Mouse (Mus musculus): ENCODE results near the gene Aurkb. TPM values are rescaled to one million over a fixed set of nuclear protein-coding genes. Genes with fewer than 3 reads are reported as not detected.
"Not testable (repeated sequence)": the region's sequence is repeated elsewhere in the genome, so short reads cannot be mapped to it uniquely, and the experiment has no call there.

Aurkb gene
- polyA plus RNA-seq, 1 experiment from 2014 or later, result 199 TPM

GRCm38 (mm10) chr11:69092871-69093270 is 47.4 kb downstream of the Aurkb start:
- Histone ChIP-seq H3K27me3 (ENCODE audit: control insufficient read depth, insufficient read depth, low read length) (no peaks in the 10 kb centered on the region), H3K36me3 (ENCODE audit: control insufficient read depth, insufficient read depth, low read length) (no peaks in the 10 kb centered on the region; the same call in 1 of the 2 replicates), H3K9me3 (ENCODE audit: control insufficient read depth, low read length) (no peaks in the 10 kb centered on the region), H3K9ac (ENCODE audit: low read length) (no peak overlapping the region), H3K27ac (ENCODE audit: low read depth, low read length) (no peak overlapping the region), H3K4me3 (ENCODE audit: low read depth, low read length) (no peak overlapping the region), H3K4me2 (ENCODE audit: low read depth, low read length, severe bottlenecking) (no peak overlapping the region), H3K4me1 (replicated peaks; ENCODE audit: control insufficient read depth, insufficient read depth, low read length) (peaks cover 31% of the 10 kb centered on the region; the same call in 1 of the 2 replicates)
- DNase-seq (ENCODE audit: low spot score) (no peak), ATAC-seq (replicated peaks; ENCODE audit: low FRiP score) (no peak)
- 87% methylated on average over 4 of the region's 4 CpGs for WGBS

DNA sequence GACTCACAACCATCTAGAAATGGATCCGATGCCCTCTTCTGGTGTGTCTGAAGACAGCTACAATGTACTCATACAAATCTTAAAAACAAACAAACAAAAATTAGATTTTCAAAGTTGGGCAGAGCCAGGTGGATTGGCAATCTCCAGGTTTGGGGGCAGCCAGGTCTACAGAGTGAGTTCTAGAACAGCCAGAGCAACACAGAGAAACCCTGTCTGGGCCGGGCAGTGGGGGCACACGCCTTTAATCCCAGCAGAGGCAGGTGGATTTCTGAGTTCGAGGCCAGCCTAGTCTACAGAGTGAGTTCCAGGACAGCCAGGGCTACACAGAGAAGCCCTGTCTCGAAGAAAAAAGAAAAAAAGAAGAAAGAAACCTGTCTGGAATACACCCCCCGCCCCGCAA is 48.4 kb downstream of the Aurkb start:
- H3K4me2 ChIP-seq (ENCODE audit: low read depth, low read length, severe bottlenecking); H3K27me3 ChIP-seq (ENCODE audit: control insufficient read depth, insufficient read depth, low read length); H3K9ac ChIP-seq (ENCODE audit: low read length); H3K36me3 ChIP-seq (ENCODE audit: control insufficient read depth, insufficient read depth, low read length); H3K9me3 ChIP-seq (ENCODE audit: control insufficient read depth, low read length); ATAC-seq (replicated peaks; ENCODE audit: low FRiP score); H3K4me3 ChIP-seq (ENCODE audit: low read depth, low read length); DNase-seq (ENCODE audit: low spot score); H3K27ac ChIP-seq (ENCODE audit: low read depth, low read length): not testable (repeated sequence)
- H3K4me1 ChIP-seq (replicated peaks; ENCODE audit: control insufficient read depth, insufficient read depth, low read length), result peaks cover 38% of the 10 kb centered on the region
- 88% methylated on average over 7 of the region's 7 CpGs for WGBS

- Histone ChIP-seq H3K27ac (ENCODE audit: low read depth, low read length) (peak within 1 kb of the TSS; percentile 55; the same call in 1 of the 2 replicates), H3K4me1 (replicated peaks; ENCODE audit: control insufficient read depth, insufficient read depth, low read length) (peaks cover 34% of the 10 kb centered on the region), H3K27me3 (ENCODE audit: control insufficient read depth, insufficient read depth, low read length) (no peaks in the 10 kb centered on the region), H3K4me2 (ENCODE audit: low read depth, low read length, severe bottlenecking) (peak within 1 kb of the TSS; percentile 92), H3K36me3 (ENCODE audit: control insufficient read depth, insufficient read depth, low read length) (no peaks in the 10 kb centered on the region; the same call in 1 of the 2 replicates), H3K4me3 (ENCODE audit: low read depth, low read length) (peak within 1 kb of the TSS; percentile 41), H3K9ac (ENCODE audit: low read length) (peak within 1 kb of the TSS; percentile 46), H3K9me3 (ENCODE audit: control insufficient read depth, low read length) (no peaks in the 10 kb centered on the region)
- DNase-seq (ENCODE audit: low spot score), result peak; percentile 99
- 0% methylated on average over 37 of the region's 37 CpGs for WGBS
- peak; percentile 91 for ATAC-seq (replicated peaks; ENCODE audit: low FRiP score)
These were observed 49.4 kb downstream of the Aurkb start, which contains the start of gene Per1 for GRCm38 (mm10) chr11:69094697-69095429. Per1 (plus strand) TSS chr11:69095217.

DNA sequence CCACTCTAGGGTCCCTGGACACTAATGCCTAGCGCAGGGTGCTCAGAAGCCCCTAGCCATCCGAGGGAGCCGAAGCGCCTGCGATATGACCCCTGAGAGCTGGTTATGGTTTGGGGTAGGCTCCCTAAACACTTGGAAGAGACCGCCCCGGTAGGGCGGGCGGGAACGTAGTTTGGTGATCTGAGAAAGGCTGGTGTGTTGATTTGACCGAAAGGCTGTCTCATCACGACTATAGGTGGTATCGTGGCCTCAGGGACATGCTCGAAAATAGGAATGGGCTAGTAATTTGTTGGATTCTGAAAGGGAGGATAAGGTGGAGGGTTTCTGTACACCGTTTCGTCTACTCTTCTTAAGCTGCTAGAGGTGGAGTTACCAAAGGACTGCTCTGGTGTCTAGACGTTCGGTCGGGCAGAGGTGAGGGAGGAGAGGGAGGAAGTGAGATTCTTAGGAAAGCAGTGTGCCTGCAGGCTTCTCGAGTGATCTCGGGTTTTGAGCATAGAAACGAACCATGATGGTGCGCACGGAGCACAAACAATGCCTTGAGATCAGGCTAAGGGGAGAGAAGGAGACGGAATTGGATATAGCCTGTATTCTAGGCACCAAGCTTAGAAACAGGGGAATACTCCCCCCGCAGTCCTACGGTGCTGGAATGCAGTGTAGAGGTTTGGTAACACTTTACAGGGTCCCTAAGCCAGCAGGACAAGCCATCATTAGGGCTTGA is 50.2 kb downstream of the Aurkb start:
- DNase-seq (ENCODE audit: low spot score) (no peak), ATAC-seq (replicated peaks; ENCODE audit: low FRiP score) (no peak)
- peak overlapping the region; percentile 46 for H3K9ac ChIP-seq (ENCODE audit: low read length)

GRCm38 (mm10) chr11:69096360-69096986 is 51.0 kb downstream of the Aurkb start:
- Histone ChIP-seq H3K4me3 (ENCODE audit: low read depth, low read length) (peak overlapping the region; percentile 22), H3K27me3 (ENCODE audit: control insufficient read depth, insufficient read depth, low read length) (no peaks in the 10 kb centered on the region), H3K4me2 (ENCODE audit: low read depth, low read length, severe bottlenecking) (peak overlapping the region; percentile 92), H3K27ac (ENCODE audit: low read depth, low read length) (0 out of 2 replicates have a peak overlapping the region, but pooled peaks have one; percentile 73), H3K4me1 (replicated peaks; ENCODE audit: control insufficient read depth, insufficient read depth, low read length) (peaks cover 34% of the 10 kb centered on the region), H3K9ac (ENCODE audit: low read length) (peak overlapping the region; percentile 46), H3K36me3 (ENCODE audit: control insufficient read depth, insufficient read depth, low read length) (peaks cover 2% of the 10 kb centered on the region), H3K9me3 (ENCODE audit: control insufficient read depth, low read length) (no peaks in the 10 kb centered on the region)
- 14% methylated on average over 9 of the region's 9 CpGs for WGBS
- DNase-seq (ENCODE audit: low spot score) (no peak), ATAC-seq (replicated peaks; ENCODE audit: low FRiP score) (no peak)

More for the DNA sequence above, 50.2 kb downstream of the Aurkb start:
- no peaks in the 10 kb centered on the region for H3K9me3 ChIP-seq (ENCODE audit: control insufficient read depth, low read length)
- peak overlapping the region; percentile 41 for H3K4me3 ChIP-seq (ENCODE audit: low read depth, low read length)
- no peaks in the 10 kb centered on the region for H3K27me3 ChIP-seq (ENCODE audit: control insufficient read depth, insufficient read depth, low read length)
- H3K4me2 ChIP-seq (ENCODE audit: low read depth, low read length, severe bottlenecking), result peak overlapping the region; percentile 92
- 3% methylated on average over 27 of the region's 27 CpGs for WGBS
- H3K4me1 ChIP-seq (replicated peaks; ENCODE audit: control insufficient read depth, insufficient read depth, low read length), result peaks cover 34% of the 10 kb centered on the region
- no peaks in the 10 kb centered on the region; the same call in 1 of the 2 replicates for H3K36me3 ChIP-seq (ENCODE audit: control insufficient read depth, insufficient read depth, low read length)
- H3K27ac ChIP-seq (ENCODE audit: low read depth, low read length), result peak overlapping the region; percentile 55; the same call in 1 of the 2 replicates

- Histone ChIP-seq H3K4me1 (replicated peaks; ENCODE audit: control insufficient read depth, insufficient read depth, low read length) (peaks cover 34% of the 10 kb centered on the region), H3K36me3 (ENCODE audit: control insufficient read depth, insufficient read depth, low read length) (peaks cover 2% of the 10 kb centered on the region), H3K9me3 (ENCODE audit: control insufficient read depth, low read length) (no peaks in the 10 kb centered on the region), H3K4me3 (ENCODE audit: low read depth, low read length) (peak overlapping the region; percentile 22), H3K9ac (ENCODE audit: low read length) (peak overlapping the region; percentile 45), H3K4me2 (ENCODE audit: low read depth, low read length, severe bottlenecking) (peak overlapping the region; percentile 59), H3K27ac (ENCODE audit: low read depth, low read length) (peak overlapping the region; percentile 73), H3K27me3 (ENCODE audit: control insufficient read depth, insufficient read depth, low read length) (no peaks in the 10 kb centered on the region)
- DNase-seq (ENCODE audit: low spot score), result peak; percentile 93
- WGBS, result 1% methylated on average over 29 of the region's 29 CpGs
- ATAC-seq (replicated peaks; ENCODE audit: low FRiP score), result 0 out of 2 replicates have a peak, but pooled peaks have one; percentile 1
These were observed 51.8 kb downstream of the Aurkb start for GRCm38 (mm10) chr11:69096987-69097900.

DNA sequence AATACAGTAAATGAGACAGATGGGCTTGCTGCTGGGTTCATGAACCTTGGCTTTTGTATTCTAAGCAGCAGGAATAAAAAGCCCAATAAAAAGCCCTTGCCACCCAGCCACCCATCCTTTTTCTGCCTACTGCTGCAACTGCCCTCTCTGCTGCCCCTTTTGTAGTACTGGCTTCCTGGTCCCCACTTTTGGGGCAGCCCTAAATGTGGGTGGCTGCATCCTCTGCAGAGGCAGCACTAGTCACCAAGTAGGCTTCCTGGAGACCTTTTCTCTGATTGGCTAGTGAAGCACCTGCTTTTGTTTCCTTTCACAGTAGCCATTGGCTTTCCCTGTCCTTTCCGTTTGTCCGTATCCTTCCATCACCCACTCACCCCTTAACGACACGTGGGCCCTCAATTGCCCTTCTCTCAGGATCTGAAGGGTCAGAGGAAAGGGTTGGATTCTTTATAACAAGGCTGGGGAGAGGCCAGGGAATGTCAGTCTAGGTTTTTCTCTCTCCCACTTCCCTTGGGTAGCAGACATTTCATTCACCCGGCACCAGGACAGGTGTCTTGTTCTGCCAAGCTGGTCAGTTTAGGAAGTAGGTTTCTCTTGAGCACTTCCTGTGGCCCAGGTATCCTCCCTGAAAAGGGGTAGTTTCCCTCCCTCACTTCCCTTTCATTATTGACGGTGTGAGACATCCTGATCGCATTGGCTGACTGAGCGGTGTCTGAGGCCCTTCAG is 52.8 kb downstream of the Aurkb start:
- no peak for DNase-seq (ENCODE audit: low spot score)
- H3K9ac ChIP-seq (ENCODE audit: low read length), result no peak overlapping the region; the same call in 1 of the 2 replicates

More for the DNA sequence above, 52.8 kb downstream of the Aurkb start:
- Histone ChIP-seq H3K36me3 (ENCODE audit: control insufficient read depth, insufficient read depth, low read length) (peaks cover 2% of the 10 kb centered on the region), H3K9me3 (ENCODE audit: control insufficient read depth, low read length) (no peaks in the 10 kb centered on the region), H3K4me3 (ENCODE audit: low read depth, low read length) (peak overlapping the region; percentile 45), H3K27me3 (ENCODE audit: control insufficient read depth, insufficient read depth, low read length) (no peaks in the 10 kb centered on the region), H3K4me1 (replicated peaks; ENCODE audit: control insufficient read depth, insufficient read depth, low read length) (peaks cover 34% of the 10 kb centered on the region), H3K4me2 (ENCODE audit: low read depth, low read length, severe bottlenecking) (peak overlapping the region; percentile 70), H3K27ac (ENCODE audit: low read depth, low read length) (peak overlapping the region; percentile 12; the same call in 1 of the 2 replicates)
- WGBS, result 21% methylated on average over 8 of the region's 8 CpGs
- no peak for ATAC-seq (replicated peaks; ENCODE audit: low FRiP score)

Data from forebrain, embryonic 11.5 days (tissue).